Mouse (Mus musculus) urinary bladder, postnatal 14 days (tissue): ENCODE data around the gene Mip.
"Not testable (repeated sequence)": the region's sequence is repeated elsewhere in the genome, so short reads cannot be mapped to it uniquely, and the experiment has no call there.

ENCODE experiments used
- DNase-seq: peaks from one replicate; pipeline ENCODE4 v3.0.0; 2021; ENCODE audit warnings: low spot score

Gene Mip

DNA sequence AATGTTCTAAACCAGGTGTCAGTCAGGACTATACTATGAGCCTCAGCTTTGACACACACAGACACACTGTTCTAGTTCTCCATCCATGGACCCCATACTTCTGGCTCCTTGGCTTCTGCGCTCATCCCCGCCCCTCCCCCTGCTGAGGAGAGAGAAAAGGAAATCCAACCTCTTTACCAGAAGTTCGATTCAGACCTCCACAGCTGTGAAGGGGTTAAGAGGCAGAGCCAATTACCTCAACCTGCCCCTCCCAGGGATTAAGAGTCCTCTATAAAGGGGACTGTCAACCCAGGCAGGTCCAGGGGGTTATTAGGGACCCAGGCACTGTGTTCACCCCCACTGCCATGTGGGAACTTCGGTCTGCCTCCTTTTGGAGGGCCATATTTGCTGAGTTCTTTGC, at the start of gene Mip:
Gene Mip, plus strand, starts transcription at position 301 of the 400 bp plus-strand sequence.
- no peak for DNase-seq

DNA sequence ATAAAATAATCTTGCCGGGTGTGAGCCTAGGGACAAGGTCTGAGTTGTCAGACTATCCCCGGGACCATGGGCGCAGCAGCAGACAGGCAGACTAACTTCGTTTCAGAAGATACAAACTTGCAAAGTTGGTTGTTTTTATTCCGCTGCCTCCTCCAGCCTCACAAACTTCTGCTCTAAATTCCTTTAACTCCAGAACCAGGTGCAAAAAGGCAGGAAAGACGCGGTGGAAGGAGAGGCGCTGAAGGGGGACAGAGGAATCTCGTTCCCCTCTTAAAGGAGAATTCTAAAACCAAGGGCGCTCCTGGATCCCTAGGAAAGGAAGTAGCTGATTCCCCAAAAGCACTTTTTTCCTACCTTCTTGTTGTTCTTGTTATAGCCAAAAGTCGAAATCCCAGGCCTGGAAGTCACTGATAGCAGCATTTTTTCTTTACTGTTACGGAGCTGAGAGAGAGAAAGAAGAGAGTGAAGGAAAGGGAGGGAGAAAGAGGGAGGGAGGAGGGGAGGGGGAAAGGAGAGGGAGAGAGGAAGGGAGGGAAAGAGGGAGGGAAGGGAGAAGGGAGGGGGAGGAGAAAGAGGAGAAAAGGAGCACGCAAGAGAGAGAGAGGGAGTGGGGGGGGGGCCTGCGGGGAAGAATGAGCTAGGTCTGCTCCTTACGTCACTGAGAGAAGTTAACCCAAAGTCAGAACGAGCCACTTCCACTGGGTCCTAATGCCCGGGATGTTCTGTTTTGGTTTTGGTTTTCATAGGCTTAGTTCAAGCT, 49.5 kb upstream of the Mip start:
- DNase-seq: peak; percentile 65

DNA sequence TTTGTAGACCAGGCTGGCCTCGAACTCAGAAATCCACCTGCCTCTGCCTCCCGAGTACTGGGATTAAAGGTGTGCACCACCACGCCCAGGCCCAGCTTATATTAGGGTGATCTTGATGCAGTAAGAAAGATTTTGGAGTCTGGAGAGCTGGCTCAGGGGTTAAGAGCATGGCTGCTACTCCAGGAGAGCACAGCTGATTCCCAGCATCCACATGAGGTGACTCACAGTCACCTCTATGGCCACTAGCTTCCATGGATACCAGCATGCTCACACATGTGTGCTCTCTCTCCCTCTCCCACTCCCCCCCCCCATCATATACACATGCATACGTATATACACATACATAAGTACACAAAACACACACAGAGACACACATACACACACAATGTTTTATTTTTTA, 48.3 kb upstream of the Mip start:
- DNase-seq: no peak

DNA sequence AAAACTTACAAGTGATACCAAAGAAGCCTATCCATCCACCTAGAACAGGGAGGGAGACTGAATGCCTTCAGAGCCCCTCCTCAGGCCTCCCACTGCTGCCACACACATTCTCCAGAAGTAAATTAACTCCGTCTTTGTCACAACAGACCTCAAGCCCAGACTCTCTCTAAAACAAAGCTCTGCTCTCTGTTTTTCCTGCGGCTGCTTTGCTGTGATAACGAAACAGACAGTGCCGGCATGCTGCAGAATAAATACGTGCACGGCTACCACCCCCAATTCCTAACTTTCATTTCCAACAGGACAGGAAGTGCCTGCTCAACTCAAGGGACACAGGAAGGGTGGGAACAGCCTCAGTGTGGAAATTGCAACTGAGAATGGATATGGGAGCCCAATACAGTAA, 45.6 kb upstream of the Mip start, which contains the start of gene Rbms2:
Gene Rbms2, minus strand, starts transcription at position 309 of the 400 bp plus-strand sequence.
- DNase-seq: peak; percentile 14

DNA sequence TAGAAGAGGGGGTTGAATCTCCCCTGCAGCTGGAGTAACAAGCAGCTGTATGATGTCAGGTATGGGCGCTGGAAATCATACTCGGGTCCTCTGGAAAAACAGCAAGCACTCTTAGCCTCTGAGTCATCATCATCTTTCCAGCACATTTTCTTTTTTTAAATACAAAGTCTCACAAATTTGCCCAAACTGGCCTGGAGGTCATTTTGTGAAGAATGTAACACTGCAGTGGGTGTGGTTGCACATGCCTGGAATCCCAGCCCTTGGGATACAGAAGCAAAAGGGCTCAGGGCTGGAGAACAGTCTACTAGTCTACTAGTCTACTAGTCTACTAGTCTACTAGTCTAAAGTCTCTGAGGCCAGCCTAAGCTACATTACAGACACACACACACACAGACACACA, 41.3 kb upstream of the Mip start:
- DNase-seq: no peak

DNA sequence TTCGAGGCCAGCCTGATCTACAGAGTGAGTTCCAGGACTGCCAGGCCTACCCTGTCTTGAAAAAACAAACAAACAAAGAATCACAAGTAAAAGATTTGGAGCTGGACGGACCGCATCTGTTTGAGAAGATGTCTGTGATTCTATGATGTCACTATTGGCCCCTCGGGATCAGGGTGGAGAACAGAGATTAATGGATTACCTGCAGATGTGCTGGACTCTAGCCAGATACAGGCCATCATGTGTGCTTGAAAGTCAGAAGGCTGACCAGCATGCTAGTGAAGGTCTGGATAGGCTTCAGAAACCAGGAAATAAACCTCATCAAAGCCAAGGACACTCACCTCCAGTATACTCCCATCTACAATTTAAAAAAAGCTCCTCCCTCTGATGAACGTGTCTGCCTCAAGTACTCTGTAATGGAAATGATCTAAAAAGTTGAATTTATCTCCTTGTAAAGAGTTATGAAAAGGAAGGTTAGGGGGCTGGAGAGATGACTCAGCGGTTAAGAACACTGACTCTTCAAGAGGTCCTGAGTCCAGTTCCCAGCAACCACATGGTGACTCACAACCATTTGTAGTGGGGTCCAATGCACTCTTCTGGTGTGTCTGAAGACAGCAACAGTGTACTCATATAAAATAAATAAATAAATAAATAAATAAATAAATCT, 40.2 kb upstream of the Mip start:
- DNase-seq: no peak

DNA sequence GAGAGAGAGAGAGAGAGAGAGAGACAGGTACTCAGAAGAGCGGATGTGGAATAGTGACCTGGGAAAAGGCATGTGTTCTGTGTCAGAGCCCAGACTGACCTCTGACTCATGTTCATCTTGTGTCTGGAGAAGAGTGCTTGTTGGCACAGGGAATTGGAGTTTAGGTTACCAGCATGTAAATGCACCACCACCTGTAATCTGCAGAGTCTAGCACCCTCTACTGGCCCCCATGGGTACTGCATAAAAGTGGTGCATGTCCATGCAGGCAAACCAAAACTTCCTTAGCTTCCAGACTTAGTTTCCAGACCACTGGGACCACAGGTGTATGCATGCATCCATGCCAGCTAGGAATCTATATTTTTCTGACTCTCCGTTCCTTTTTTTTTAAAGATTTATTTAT, 39.7 kb upstream of the Mip start:
- peak; percentile 86 for DNase-seq

DNA sequence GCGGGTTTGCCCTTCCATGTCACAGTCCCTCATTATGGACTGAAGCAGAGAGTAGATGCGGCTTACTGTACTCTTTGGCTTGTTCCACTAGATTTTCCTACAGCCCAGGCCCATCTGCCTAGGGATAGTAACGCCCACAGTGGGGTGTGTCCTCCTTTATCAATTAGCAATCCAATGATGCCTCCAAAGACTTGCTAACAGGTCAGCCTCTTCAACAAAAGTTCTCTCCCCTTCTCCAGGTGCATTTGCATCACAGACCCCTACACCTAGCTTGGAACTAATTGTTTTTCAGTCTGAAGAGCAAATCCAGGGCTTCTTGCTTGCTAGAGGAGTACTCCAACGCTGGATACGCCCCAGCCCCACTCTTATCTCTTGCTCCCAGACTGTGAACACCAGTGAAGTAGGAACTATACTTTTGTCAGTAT, 38.4 kb upstream of the Mip start:
- no peak for DNase-seq

DNA sequence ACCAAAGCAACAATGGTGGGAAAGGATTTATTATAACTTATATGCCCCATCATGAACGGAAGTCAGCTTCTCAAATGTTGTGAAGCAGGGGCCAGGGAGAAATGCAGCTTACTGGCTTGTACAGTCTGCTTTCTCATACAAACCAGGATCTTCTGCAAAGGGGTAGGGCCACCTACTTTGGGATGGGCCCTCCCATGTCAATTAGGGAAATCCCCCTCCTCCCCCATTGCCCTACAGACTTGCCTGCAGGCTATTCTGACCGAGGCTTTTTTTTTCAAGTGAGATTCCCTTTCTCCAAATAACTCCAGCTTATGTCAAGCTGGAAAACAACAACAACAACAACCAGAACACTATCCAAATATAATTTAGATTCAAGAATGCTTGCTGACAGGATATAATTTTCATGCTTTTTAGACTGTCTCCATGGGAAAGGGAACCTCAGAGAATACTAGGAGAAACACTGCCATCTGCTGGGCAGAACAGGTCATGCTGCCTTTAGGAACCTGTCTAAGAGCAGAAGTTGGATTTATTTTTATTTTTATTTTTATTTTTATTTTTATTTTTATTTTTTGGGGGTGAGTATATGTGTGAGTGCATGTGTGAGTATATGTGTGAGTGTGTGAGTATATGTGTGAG, 37.3 kb upstream of the Mip start:
- DNase-seq: peak; percentile 84

DNA sequence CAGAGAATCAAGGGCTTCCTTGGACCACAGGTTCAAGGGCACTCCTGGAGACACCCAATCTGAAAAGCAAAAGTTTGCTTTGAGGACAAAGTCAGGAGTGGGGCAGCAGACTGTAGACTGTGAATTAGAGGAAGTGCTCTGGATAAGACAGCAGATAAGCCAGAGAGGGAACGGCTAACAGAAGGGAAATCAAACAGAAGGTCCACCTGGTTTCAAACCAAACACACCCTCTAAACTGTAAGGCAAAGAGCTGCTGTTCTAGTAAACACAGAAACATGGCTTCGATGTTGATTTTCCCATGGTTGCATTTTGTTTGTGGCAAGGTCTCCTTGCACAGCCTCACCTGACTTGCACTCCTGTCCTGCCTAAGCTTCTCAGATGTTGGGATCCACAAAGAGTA, 34.2 kb upstream of the Mip start:
- DNase-seq: no peak

DNA sequence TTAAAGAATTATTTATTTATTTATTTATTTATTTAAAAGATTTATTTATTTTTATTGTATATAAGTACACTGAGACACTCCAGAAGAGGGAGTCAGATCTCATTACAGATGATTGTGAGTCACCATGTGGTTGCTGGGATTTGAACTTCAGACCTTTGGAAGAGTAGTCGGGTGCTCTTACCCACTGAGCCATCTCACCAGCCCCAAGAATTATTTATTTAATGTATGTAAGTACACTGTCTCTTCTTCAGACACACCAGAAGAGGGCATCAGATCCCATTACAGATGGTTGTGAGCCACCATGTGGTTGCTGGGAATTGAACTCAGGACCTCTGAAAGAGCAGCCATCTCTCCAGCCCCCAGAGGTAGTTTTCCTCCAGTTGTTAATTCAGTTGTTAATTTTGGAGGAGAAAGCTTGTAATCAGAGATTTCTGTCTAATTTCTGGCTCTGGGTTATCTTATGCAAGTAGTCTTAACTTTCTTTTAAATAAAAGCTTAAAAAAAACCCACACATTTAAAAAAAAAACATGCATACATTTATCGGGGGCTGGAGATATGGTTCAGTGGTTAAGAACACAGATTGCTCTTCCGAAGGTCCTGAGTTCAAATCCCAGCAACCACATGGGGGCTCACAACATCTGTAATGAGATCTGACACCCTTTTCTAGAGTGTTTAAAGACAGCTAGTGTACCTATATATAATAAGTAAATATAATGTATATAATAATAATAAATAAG, 33.4 kb upstream of the Mip start:
- not testable (repeated sequence) for DNase-seq

DNA sequence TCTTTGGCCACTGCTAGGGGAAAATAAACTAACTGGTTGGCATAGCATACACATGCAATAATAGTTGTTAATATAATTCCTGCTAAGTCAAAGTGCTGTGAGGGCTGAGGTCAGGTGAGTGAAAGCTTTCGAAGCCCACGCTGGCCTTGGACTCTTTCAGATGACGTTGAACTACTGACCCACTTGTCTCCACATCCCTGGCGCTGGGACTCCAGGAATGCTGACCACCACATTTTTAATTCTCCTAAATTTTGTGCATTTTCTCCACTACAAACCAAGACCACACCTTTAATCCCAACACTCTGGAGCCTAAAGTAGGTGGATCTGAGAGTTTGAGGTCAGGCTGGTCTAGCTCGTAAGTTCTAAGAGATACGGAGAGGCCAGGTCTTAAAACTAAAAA, 32.5 kb upstream of the Mip start:
- DNase-seq: no peak

DNA sequence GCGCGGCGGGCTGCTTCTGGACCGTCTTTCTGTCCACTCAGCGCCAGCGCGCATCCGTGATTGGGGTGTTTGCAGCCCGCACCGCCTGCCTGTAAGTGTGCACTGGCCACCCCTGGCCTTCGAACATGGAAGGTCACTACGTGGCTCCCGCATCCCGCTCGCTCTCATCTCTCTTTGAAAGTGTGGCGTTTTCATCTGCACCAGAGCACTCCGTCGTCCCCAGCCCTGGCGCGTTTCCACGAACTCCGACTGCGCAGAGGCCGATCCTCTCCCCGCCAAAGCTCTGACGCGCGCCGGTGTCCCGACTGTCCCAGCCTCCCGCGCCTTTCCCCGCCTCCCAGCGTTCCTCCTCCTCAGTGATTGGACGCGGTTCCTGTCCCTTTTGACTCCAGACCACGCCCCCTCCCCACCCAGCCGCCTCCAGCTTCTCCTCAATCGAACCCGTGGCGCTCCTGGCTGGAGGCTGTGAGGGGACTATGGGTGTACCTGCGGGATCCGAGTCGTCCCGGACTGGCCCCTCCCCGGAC, 31.6 kb upstream of the Mip start, which contains the start of gene Gls2:
Gene Gls2, plus strand, starts transcription at position 434 of the 527 bp plus-strand sequence.
- peak; percentile 98 for DNase-seq

DNA sequence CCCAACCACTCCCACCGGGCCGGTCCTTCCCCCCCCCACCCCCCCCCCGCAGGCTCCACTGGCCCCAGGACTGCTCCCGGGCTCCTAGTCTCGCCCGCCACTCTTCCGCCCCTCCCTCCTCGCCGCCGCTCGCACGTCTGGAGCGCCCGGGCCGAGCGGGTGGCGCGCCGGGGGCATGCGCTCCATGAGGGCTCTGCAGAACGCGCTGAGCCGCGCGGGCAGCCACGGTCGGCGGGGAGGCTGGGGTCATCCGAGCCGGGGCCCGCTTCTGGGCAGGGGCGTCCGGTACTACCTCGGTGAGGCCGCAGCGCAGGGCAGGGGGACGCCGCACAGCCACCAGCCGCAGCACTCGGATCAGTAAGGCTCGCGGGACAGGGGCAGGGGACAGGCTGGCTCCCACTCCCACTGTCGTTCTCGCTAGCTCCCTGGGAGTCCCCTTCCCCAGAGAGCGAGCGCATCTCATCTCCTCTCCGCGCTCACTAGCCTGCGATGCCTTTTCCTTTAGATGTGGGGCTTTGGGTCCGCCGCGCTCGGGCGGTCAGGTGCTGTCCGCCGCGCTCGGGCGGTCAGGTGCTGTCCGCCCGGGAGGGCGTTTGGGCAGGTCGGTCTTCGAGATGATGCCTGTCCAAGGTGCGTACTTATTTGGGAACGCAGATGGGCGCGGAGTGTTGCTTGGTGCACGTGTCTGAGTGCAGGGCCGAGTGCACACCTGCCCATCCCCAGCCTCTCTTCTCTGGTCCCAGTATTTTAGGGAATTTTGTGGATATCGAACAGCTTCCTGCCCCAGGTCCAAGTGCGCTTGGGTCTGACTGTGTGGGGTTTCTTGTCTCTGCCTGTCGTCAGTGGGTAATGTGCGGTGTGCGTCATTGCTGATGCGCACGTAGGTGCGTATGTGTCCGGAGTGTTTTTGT, 30.8 kb upstream of the Mip start:
- no peak for DNase-seq

DNA sequence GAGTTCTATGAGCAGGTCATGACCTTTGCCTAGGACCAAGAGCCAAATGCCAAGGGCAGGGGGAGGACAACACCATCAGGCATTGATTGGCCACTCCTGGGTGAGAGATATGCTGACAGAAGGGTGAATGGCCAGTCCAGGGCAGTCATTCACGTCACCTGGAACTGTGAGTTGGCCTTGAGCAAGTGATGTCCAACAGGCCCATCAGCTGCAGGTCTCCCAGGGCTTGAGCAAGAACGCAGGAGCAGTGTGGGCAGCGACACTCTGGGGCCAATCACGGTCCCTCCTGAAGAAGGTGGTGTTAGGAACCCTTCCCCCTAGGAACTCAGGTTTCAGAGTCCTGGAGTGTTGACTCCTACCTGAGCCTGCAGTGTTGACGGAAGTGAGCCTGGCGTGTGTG, 23.8 kb upstream of the Mip start:
- no peak for DNase-seq

DNA sequence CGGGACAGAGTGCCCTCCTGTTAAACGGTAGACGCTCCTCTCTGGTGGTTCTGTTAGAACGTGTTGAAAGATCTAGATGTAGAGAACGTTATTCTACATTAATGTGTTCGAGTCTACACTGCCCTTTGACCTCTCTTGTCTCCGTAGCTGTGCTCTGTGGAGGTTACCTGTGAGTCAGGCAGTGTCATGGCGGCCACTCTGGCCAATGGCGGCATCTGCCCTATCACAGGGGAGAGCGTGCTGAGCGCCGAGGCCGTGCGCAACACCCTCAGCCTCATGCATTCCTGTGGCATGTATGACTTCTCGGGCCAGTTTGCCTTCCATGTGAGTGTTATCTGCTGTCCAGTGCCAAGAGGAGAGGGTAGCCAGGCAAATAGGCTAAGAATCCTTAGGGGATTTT, 20.7 kb upstream of the Mip start:
- DNase-seq: no peak

DNA sequence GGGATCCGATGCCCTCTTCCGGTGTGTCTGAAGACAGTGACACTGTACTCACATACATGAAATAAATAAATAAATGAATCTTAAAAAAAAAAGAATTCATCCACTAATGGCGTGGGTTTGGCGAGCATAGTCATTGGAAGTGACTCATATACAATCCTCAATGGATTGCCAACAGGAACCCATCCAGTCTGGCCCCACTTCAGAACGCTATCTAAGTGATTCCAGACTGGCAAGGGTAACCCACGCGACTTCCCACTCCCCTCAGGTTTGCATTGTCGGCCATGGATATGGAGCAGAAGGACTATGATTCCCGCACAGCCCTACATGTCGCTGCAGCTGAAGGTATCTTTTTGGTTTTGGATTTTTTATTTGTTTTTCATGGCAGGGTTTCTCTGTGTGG, 17.3 kb upstream of the Mip start:
- DNase-seq: no peak

DNA sequence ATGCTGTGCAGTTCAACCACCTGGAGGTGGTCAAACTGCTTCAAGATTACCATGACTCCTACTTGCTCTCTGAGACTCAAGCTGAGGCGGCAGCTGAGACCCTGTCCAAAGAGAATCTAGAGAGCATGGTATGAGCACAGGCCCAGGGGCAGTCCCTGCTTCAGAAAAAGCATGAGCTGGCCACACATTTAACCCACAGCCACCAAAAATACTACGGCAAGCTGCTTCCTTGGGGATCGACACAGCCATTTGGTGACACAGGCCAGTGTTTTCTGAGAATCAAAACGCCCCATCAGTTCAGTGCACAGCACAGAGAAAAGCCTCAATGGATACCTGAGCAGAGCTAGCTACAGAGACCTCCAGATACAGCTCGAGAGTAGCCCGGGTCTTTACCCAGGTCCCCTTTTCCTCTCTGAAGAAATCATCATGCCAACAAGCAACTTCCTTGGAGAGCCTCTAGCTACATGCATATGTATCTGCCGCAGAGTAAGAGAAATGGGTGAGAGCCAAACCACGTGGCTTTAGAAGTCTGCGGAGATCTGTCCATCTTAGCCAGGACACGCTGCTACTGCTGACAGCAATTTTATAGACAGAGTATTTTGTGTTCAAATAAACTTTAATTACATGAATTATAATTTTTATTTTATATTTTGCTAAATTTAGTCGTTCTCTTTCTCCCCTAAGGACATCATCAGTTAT, 16.2 kb upstream of the Mip start:
- DNase-seq: no peak

DNA sequence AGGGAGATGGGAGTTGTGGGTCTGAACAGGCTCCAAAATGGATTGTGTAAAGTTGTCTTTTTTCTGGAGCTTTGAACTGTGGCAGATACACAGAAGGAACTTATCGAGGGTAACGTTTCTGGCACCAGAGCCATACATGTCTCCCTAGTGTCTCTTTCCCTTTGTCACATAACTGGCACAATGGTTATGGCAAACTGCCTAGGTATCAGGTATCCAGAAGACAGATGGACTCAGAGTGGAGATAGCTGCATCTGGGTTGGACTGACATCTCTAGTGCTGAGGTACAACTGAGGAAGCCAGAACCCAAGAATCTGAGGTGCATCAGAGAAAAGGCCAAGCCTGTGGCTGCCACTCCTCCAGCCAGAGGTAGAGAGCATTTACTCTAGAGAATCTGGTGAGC, 15.5 kb upstream of the Mip start:
- DNase-seq: no peak

DNA sequence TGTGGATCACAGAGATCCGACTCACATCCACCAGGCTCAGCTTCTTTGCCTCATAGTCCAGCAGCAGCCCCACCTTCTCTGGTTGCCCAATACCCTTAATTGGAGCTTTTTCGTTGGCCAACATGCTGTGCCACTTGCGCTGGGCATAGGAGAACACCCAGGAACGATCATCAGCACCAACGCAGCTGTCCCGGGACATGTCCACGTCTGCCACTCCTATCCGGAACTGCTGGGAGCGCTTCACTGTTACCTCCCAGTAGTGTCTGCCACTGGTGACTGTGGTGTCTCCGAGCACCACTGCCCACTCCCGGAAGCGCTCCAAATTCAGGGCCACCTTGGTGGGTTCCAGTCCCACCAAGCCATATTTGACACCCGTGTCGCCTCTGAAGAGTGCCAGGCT, 14.7 kb upstream of the Mip start:
- DNase-seq: no peak
